Mouse (Mus musculus) liver, postnatal 0 days (tissue): Measurements from ENCODE around the gene Slc9a2.

ENCODE experiments used
- CTCF ChIP-seq: sonication (generic); IDR thresholded peaks from 2 replicates; pipeline ENCODE4 v1.5.1; 2016; ENCODE audit warnings: antibody characterized with exemption, low read depth
- EP300 ChIP-seq: IDR thresholded peaks from 2 replicates; pipeline ENCODE4 v1.6.1; 2016; ENCODE audit warnings: antibody characterized with exemption, low read depth, mild to moderate bottlenecking

- TF ChIP-seq CTCF, result no peak
- TF ChIP-seq EP300, result no peak
These were observed 19.5 kb upstream of the Slc9a2 start for GRCm38 (mm10) chr1:40660838-40661237.
